Mouse (Mus musculus) spleen, adult 2 months (tissue): ENCODE data around the gene Kcnk7.

Experiments
- CTCF ChIP-seq: fragments of 200-500 bp; IDR thresholded peaks from 2 replicates; pipeline ENCODE4 v1.5.1; 2011; ENCODE audit warnings: mild to moderate bottlenecking, inconsistent platforms; ENCODE audit not compliant: insufficient read depth, insufficient read length, insufficient replicate concordance; ENCODE audit errors: extremely low read depth
- POLR2A ChIP-seq: fragments of 200-500 bp; IDR thresholded peaks from 2 replicates; pipeline ENCODE4 v1.6.1; 2011; ENCODE audit warnings: low read depth, low read length, inconsistent platforms

DNA sequence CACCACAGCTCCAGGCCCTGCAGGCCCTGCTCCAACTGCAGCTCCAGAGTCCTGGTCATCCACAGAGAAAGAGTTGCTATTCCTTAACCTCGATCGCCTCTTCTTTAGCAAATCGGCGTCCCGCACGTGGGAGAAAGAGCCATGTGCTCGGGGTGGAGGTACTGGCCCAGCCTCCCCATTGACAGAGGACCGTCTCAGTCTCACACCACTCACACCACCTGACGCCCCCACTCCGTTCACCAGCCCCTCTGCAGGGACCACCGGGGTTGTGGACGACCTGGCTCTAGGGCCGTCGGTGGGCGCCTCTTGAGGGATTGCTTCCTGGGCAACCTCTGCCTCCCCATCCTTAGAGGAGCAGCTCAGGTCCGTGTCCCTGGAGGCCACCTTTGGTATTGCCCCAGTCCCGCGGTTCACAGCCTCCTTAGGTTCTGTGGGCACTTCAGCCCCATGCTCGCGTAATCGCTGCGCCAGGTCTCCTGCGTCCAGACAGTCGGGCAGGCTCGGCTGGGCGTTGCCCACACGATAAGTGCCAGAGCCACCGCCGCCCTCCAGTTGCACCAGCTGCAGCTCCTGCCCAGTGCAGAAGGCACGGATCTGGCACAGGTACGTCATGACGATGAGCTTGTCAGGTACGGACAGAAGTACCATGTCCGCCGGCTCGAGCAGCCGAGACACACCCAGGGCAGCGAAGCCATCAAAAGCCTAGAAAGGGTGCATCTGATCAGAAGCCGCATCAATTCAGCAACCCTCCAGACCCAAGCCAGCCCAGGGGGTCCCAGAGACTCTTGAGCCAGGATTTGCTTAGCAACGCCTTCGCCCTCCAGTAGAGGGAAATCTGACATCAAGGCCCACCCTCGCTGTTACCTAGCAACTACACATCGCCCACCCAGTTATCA lies 11.9 kb downstream of the Kcnk7 start:
- TF ChIP-seq POLR2A: no peak
- no peak for TF ChIP-seq CTCF
